Mouse (Mus musculus) liver, postnatal 0 days (tissue): ENCODE results near the gene Ksr2. TPM values are rescaled to one million over a fixed set of nuclear protein-coding genes. Genes with fewer than 3 reads are reported as not detected.
A peak's percentile ranks its signal among the peaks of the same experiment; 100 is the strongest.

Experiments used
- ATAC-seq: fragments of 200-750 bp; cut with Nextera tagmentation; 2 replicates; pipeline ENCODE4 v1.8.0; 2017; ENCODE audit warnings: mild to moderate bottlenecking, moderate library complexity
- DNase-seq: peaks from one replicate; pipeline ENCODE4 v3.0.0-alpha.2; 2016
- H3K27ac ChIP-seq: fragments of 300-500 bp; sonication (generic); 2 replicates; pipeline ENCODE4 v1.5.1; 2014; ENCODE audit warnings: antibody characterized with exemption, moderate library complexity, mild to moderate bottlenecking, low read depth
- H3K27me3 ChIP-seq: fragments of 300-500 bp; sonication (generic); 2 replicates; pipeline ENCODE4 v1.6.1; 2014; ENCODE audit warnings: low read length, control low read depth, mixed read lengths; ENCODE audit not compliant: insufficient read depth
- H3K36me3 ChIP-seq: fragments of 300-500 bp; sonication (generic); replicated peaks from 2 replicates; pipeline ENCODE4 v1.6.1; 2014; ENCODE audit warnings: mild to moderate bottlenecking, control low read depth, low read length, moderate library complexity, mixed read lengths; ENCODE audit not compliant: insufficient read depth
- H3K4me1 ChIP-seq: fragments of 300-500 bp; sonication (generic); 2 replicates; pipeline ENCODE4 v1.6.1; 2014; ENCODE audit warnings: antibody characterized with exemption, mild to moderate bottlenecking, control low read depth; ENCODE audit not compliant: insufficient read depth
- H3K4me2 ChIP-seq: fragments of 300-500 bp; sonication (generic); 2 replicates; pipeline ENCODE4 v1.6.1; 2014; ENCODE audit warnings: low read depth, mild to moderate bottlenecking, low read length, moderate library complexity, mixed read lengths
- H3K4me3 ChIP-seq: fragments of 300-500 bp; sonication (generic); 2 replicates; pipeline ENCODE4 v1.5.1; 2014; ENCODE audit warnings: low read depth, low read length
- H3K9ac ChIP-seq: fragments of 300-500 bp; sonication (generic); replicated peaks from 2 replicates; pipeline ENCODE4 v1.6.1; 2014; ENCODE audit warnings: mild to moderate bottlenecking, moderate library complexity
- H3K9me3 ChIP-seq: fragments of 300-500 bp; sonication (generic); 2 replicates; pipeline ENCODE4 v1.6.1; 2016; ENCODE audit warnings: mild to moderate bottlenecking, control low read depth, low read length, mixed read lengths
- CTCF ChIP-seq: sonication (generic); IDR thresholded peaks from 2 replicates; pipeline ENCODE4 v1.5.1; 2016; ENCODE audit warnings: antibody characterized with exemption, low read depth
- EP300 ChIP-seq: IDR thresholded peaks from 2 replicates; pipeline ENCODE4 v1.6.1; 2016; ENCODE audit warnings: antibody characterized with exemption, low read depth, mild to moderate bottlenecking
- WGBS: fragments of 180-500 bp; shearing (Covaris S2); extraction: QIAGEN DNeasy Blood & Tissue Kit; methylation state at CpG from one replicate; pipeline ENCODE4 v1.1.7; 2014; ENCODE audit not compliant: insufficient replicate concordance; 5-methylcytosine and 5-hydroxymethylcytosine counted together
- polyA plus RNA-seq: library from polyadenylated mRNA; unstranded; fragments of >200 nt; fragmentation: Nextera tagmentation; extraction: Ambion mirVana; gene quantifications from 2 replicates; pipeline ENCODE4 v1.2.1, GENCODE M21; 2015

The Ksr2 gene
- polyA plus RNA-seq, 1 experiment from 2014 or later: 0.09 TPM

GRCm38 (mm10) chr5:117458899-117459298 is 45.1 kb downstream of the Ksr2 start:
- Histone ChIP-seq H3K27ac (no peak overlapping the region), H3K9me3 (no peaks in the 10 kb centered on the region), H3K9ac (no peak overlapping the region), H3K36me3 (no peaks in the 10 kb centered on the region), H3K27me3 (no peaks in the 10 kb centered on the region), H3K4me1 (peaks cover 3% of the 10 kb centered on the region), H3K4me2 (no peak overlapping the region), H3K4me3 (no peak overlapping the region)
- TF ChIP-seq EP300: no peak
- TF ChIP-seq CTCF: no peak
- ATAC-seq (no peak), DNase-seq (no peak)
- WGBS: 54% methylated on average over 9 of the region's 9 CpGs

GRCm38 (mm10) chr5:117460261-117460660 is 46.5 kb downstream of the Ksr2 start:
- H3K4me1 ChIP-seq: peaks cover 3% of the 10 kb centered on the region
- no peaks in the 10 kb centered on the region for H3K9me3 ChIP-seq
- no peak for ATAC-seq
- 90% methylated on average over 14 of the region's 14 CpGs for WGBS
- TF ChIP-seq CTCF (no peak), EP300 (no peak)
- DNase-seq: no peak
- H3K36me3 ChIP-seq: no peaks in the 10 kb centered on the region
- no peak overlapping the region for H3K27ac ChIP-seq
- no peaks in the 10 kb centered on the region for H3K27me3 ChIP-seq
- H3K4me2 ChIP-seq: no peak overlapping the region
- no peak overlapping the region for H3K9ac ChIP-seq
- no peak overlapping the region for H3K4me3 ChIP-seq

- Histone ChIP-seq H3K9me3 (no peaks in the 10 kb centered on the region), H3K4me1 (no peaks in the 10 kb centered on the region), H3K27ac (no peak overlapping the region), H3K4me2 (no peak overlapping the region), H3K9ac (no peak overlapping the region), H3K36me3 (no peaks in the 10 kb centered on the region), H3K27me3 (no peaks in the 10 kb centered on the region), H3K4me3 (no peak overlapping the region)
- TF ChIP-seq CTCF (no peak), EP300 (no peak)
- DNase-seq: no peak
- 50% methylated on average over 12 of the region's 12 CpGs for WGBS
- no peak for ATAC-seq
These were observed 53.3 kb downstream of the Ksr2 start for GRCm38 (mm10) chr5:117467052-117467451.

GRCm38 (mm10) chr5:117468961-117469360 is 55.2 kb downstream of the Ksr2 start:
- Histone ChIP-seq H3K4me2 (no peak overlapping the region), H3K27ac (no peak overlapping the region), H3K4me3 (no peak overlapping the region), H3K9me3 (no peaks in the 10 kb centered on the region), H3K36me3 (no peaks in the 10 kb centered on the region), H3K27me3 (no peaks in the 10 kb centered on the region), H3K9ac (no peak overlapping the region), H3K4me1 (no peaks in the 10 kb centered on the region)
- DNase-seq (no peak), ATAC-seq (no peak)
- WGBS: 53% methylated on average over 4 of the region's 4 CpGs
- TF ChIP-seq CTCF (no peak), EP300 (no peak)

GRCm38 (mm10) chr5:117469572-117469971 is 55.8 kb downstream of the Ksr2 start:
- ATAC-seq: peak; percentile 62
- no peak overlapping the region for H3K4me2 ChIP-seq
- H3K27me3 ChIP-seq: no peaks in the 10 kb centered on the region
- no peak overlapping the region for H3K4me3 ChIP-seq
- no peak for DNase-seq
- TF ChIP-seq CTCF (no peak), EP300 (peak; percentile 92)
- 37% methylated on average over 8 of the region's 8 CpGs for WGBS
- H3K36me3 ChIP-seq: no peaks in the 10 kb centered on the region
- H3K9ac ChIP-seq: no peak overlapping the region
- H3K27ac ChIP-seq: no peak overlapping the region
- H3K4me1 ChIP-seq: no peaks in the 10 kb centered on the region
- H3K9me3 ChIP-seq: no peaks in the 10 kb centered on the region

GRCm38 (mm10) chr5:117481162-117481561 is 67.4 kb downstream of the Ksr2 start:
- ATAC-seq (no peak), DNase-seq (no peak)
- Histone ChIP-seq H3K27ac (no peak overlapping the region), H3K27me3 (no peaks in the 10 kb centered on the region), H3K9ac (no peak overlapping the region), H3K9me3 (no peaks in the 10 kb centered on the region), H3K4me1 (no peaks in the 10 kb centered on the region), H3K4me3 (no peak overlapping the region), H3K4me2 (no peak overlapping the region), H3K36me3 (no peaks in the 10 kb centered on the region)
- TF ChIP-seq CTCF (no peak), EP300 (no peak)
- 52% methylated on average over 3 of the region's 3 CpGs for whole genome bisulfite sequencing

GRCm38 (mm10) chr5:117481586-117481985 is 67.8 kb downstream of the Ksr2 start:
- WGBS: 84% methylated on average over 12 of the region's 12 CpGs
- no peak overlapping the region for H3K4me3 ChIP-seq
- H3K4me1 ChIP-seq: no peaks in the 10 kb centered on the region
- H3K27ac ChIP-seq: no peak overlapping the region
- ATAC-seq (no peak), DNase-seq (no peak)
- H3K36me3 ChIP-seq: no peaks in the 10 kb centered on the region
- no peaks in the 10 kb centered on the region for H3K9me3 ChIP-seq
- H3K9ac ChIP-seq: no peak overlapping the region
- TF ChIP-seq EP300 (no peak), CTCF (no peak)
- no peaks in the 10 kb centered on the region for H3K27me3 ChIP-seq
- no peak overlapping the region for H3K4me2 ChIP-seq
